Mouse (Mus musculus) liver, embryonic 13.5 days (tissue): ENCODE results near the gene Cacna1c. TPM values are rescaled to one million over a fixed set of nuclear protein-coding genes. Genes with fewer than 3 reads are reported as not detected.
"Not testable (repeated sequence)": the region's sequence is repeated elsewhere in the genome, so short reads cannot be mapped to it uniquely, and the experiment has no call there.

Experiments
- ATAC-seq: fragments of 200-750 bp; cut with Nextera tagmentation; 2 replicates; pipeline ENCODE4 v1.8.0; 2017; ENCODE audit warnings: low read depth, mild to moderate bottlenecking, moderate number of reproducible peaks, moderate library complexity
- DNase-seq: peaks from one replicate; pipeline ENCODE4 v3.0.0; 2022
- H3K27ac ChIP-seq: fragments of 300-500 bp; sonication (generic); 2 replicates; pipeline ENCODE4 v1.5.1; 2015; ENCODE audit warnings: moderate library complexity, mild to moderate bottlenecking, inconsistent platforms
- H3K27me3 ChIP-seq: fragments of 300-500 bp; sonication (generic); 2 replicates; pipeline ENCODE4 v1.6.1; 2015; ENCODE audit warnings: mild to moderate bottlenecking, inconsistent platforms
- H3K36me3 ChIP-seq: fragments of 300-500 bp; sonication (generic); 2 replicates; pipeline ENCODE4 v1.6.1; 2015; ENCODE audit warnings: mild to moderate bottlenecking, inconsistent platforms
- H3K4me1 ChIP-seq: fragments of 300-500 bp; sonication (generic); replicated peaks from 2 replicates; pipeline ENCODE4 v1.6.1; 2015; ENCODE audit warnings: inconsistent platforms
- H3K4me2 ChIP-seq: fragments of 300-500 bp; sonication (generic); 2 replicates; pipeline ENCODE4 v1.6.1; 2015; ENCODE audit warnings: inconsistent platforms, mild to moderate bottlenecking, moderate library complexity
- H3K4me3 ChIP-seq: fragments of 300-500 bp; sonication (generic); replicated peaks from 2 replicates; pipeline ENCODE4 v1.5.1; 2015; ENCODE audit warnings: mild to moderate bottlenecking, inconsistent platforms
- H3K9ac ChIP-seq: fragments of 300-500 bp; sonication (generic); 2 replicates; pipeline ENCODE4 v1.6.1; 2015; ENCODE audit warnings: mild to moderate bottlenecking, inconsistent platforms
- H3K9me3 ChIP-seq: fragments of 300-500 bp; sonication (generic); replicated peaks from 2 replicates; pipeline ENCODE4 v1.6.1; 2016; ENCODE audit warnings: inconsistent platforms
- WGBS: fragments of 180-500 bp; shearing (Covaris S2); methylation state at CpG from one replicate; pipeline ENCODE4 v1.1.7; 2015; ENCODE audit not compliant: insufficient replicate concordance; 5-methylcytosine and 5-hydroxymethylcytosine counted together
- polyA plus RNA-seq: library from polyadenylated mRNA; unstranded; fragments of >200 nt; fragmentation: Nextera tagmentation; extraction: Ambion mirVana; gene quantifications from 2 replicates; pipeline ENCODE4 v1.2.1, GENCODE M21; 2015

Cacna1c gene
- polyA plus RNA-seq, 1 experiment from 2014 or later = 0.25 TPM

GRCm38 (mm10) chr6:119225731-119226130, 29.5 kb upstream of the Cacna1c start:
- Histone ChIP-seq H3K36me3 (no peaks in the 10 kb centered on the region), H3K9ac (no peak overlapping the region), H3K4me1 (no peaks in the 10 kb centered on the region), H3K27me3 (no peaks in the 10 kb centered on the region), H3K9me3 (no peaks in the 10 kb centered on the region), H3K4me2 (no peak overlapping the region), H3K4me3 (no peak overlapping the region), H3K27ac (no peak overlapping the region)
- ATAC-seq (no peak), DNase-seq (no peak)
- 72% methylated on average over 6 of the region's 6 CpGs for WGBS

- H3K4me3 ChIP-seq = no peak overlapping the region
- DNase-seq (no peak), ATAC-seq (no peak)
- no peaks in the 10 kb centered on the region for H3K27me3 ChIP-seq
- H3K4me2 ChIP-seq = no peak overlapping the region
- H3K36me3 ChIP-seq = no peaks in the 10 kb centered on the region
- H3K4me1 ChIP-seq = no peaks in the 10 kb centered on the region
- H3K9ac ChIP-seq = no peak overlapping the region
- H3K27ac ChIP-seq = no peak overlapping the region
- WGBS = 70% methylated on average over 12 of the region's 12 CpGs
- H3K9me3 ChIP-seq = no peaks in the 10 kb centered on the region
These were observed 29.0 kb upstream of the Cacna1c start for GRCm38 (mm10) chr6:119225226-119225625.

- Histone ChIP-seq H3K27ac (no peak overlapping the region), H3K9me3 (no peaks in the 10 kb centered on the region), H3K4me3 (no peak overlapping the region), H3K36me3 (no peaks in the 10 kb centered on the region), H3K9ac (no peak overlapping the region), H3K27me3 (no peaks in the 10 kb centered on the region), H3K4me2 (no peak overlapping the region), H3K4me1 (no peaks in the 10 kb centered on the region)
- WGBS = 72% methylated on average over 13 of the region's 13 CpGs
- ATAC-seq (no peak), DNase-seq (no peak)
These were observed 28.4 kb upstream of the Cacna1c start for GRCm38 (mm10) chr6:119224451-119225195.

GRCm38 (mm10) chr6:119220297-119220696, 24.1 kb upstream of the Cacna1c start:
- ATAC-seq (no peak), DNase-seq (no peak)
- H3K9ac ChIP-seq = no peak overlapping the region
- no peaks in the 10 kb centered on the region for H3K4me1 ChIP-seq
- H3K4me3 ChIP-seq = no peak overlapping the region
- H3K4me2 ChIP-seq = no peak overlapping the region
- no peak overlapping the region for H3K27ac ChIP-seq
- H3K27me3 ChIP-seq = no peaks in the 10 kb centered on the region
- H3K9me3 ChIP-seq = no peaks in the 10 kb centered on the region
- peaks cover 12% of the 10 kb centered on the region for H3K36me3 ChIP-seq
- WGBS = 56% methylated on average over 10 of the region's 10 CpGs

- DNase-seq = no peak
- H3K9ac ChIP-seq = no peak overlapping the region
- H3K36me3 ChIP-seq = peaks cover 21% of the 10 kb centered on the region
- H3K9me3 ChIP-seq = no peaks in the 10 kb centered on the region
- WGBS = 78% methylated on average over 15 of the region's 15 CpGs
- H3K4me1 ChIP-seq = no peaks in the 10 kb centered on the region
- no peaks in the 10 kb centered on the region for H3K27me3 ChIP-seq
- ATAC-seq = no peak
- H3K27ac ChIP-seq = no peak overlapping the region
- H3K4me3 ChIP-seq = no peak overlapping the region
- H3K4me2 ChIP-seq = no peak overlapping the region
These were observed 23.1 kb upstream of the Cacna1c start for GRCm38 (mm10) chr6:119219237-119219870.

- DNase-seq (no peak), ATAC-seq (no peak)
- Histone ChIP-seq H3K27ac (no peak overlapping the region), H3K27me3 (no peaks in the 10 kb centered on the region), H3K36me3 (peaks cover 24% of the 10 kb centered on the region), H3K4me2 (no peak overlapping the region), H3K9ac (no peak overlapping the region), H3K4me1 (no peaks in the 10 kb centered on the region), H3K9me3 (no peaks in the 10 kb centered on the region), H3K4me3 (no peak overlapping the region)
- WGBS = 83% methylated on average over 5 of the region's 5 CpGs
These were observed 22.4 kb upstream of the Cacna1c start for GRCm38 (mm10) chr6:119218591-119218990.

GRCm38 (mm10) chr6:119217661-119218060, 21.4 kb upstream of the Cacna1c start:
- no peaks in the 10 kb centered on the region for H3K9me3 ChIP-seq
- H3K27me3 ChIP-seq = no peaks in the 10 kb centered on the region
- no peak overlapping the region for H3K9ac ChIP-seq
- no peaks in the 10 kb centered on the region for H3K4me1 ChIP-seq
- 35% methylated on average over 4 of the region's 4 CpGs for WGBS
- H3K4me2 ChIP-seq = no peak overlapping the region
- no peak overlapping the region for H3K4me3 ChIP-seq
- peaks cover 34% of the 10 kb centered on the region for H3K36me3 ChIP-seq
- DNase-seq (no peak), ATAC-seq (no peak)
- no peak overlapping the region for H3K27ac ChIP-seq

GRCm38 (mm10) chr6:119215040-119215613, 18.9 kb upstream of the Cacna1c start:
- DNase-seq (no peak), ATAC-seq (no peak)
- Histone ChIP-seq H3K4me2 (no peak overlapping the region), H3K36me3 (peaks cover 37% of the 10 kb centered on the region), H3K9ac (no peak overlapping the region), H3K4me3 (no peak overlapping the region), H3K4me1 (no peaks in the 10 kb centered on the region), H3K27ac (no peak overlapping the region), H3K9me3 (no peaks in the 10 kb centered on the region), H3K27me3 (no peaks in the 10 kb centered on the region)
- WGBS = 85% methylated on average over 10 of the region's 10 CpGs

- Histone ChIP-seq H3K27me3 (no peaks in the 10 kb centered on the region), H3K36me3 (peaks cover 37% of the 10 kb centered on the region), H3K4me1 (no peaks in the 10 kb centered on the region), H3K27ac (no peak overlapping the region), H3K9me3 (no peaks in the 10 kb centered on the region), H3K4me3 (no peak overlapping the region), H3K9ac (no peak overlapping the region), H3K4me2 (no peak overlapping the region)
- WGBS = 75% methylated on average over 6 of the region's 6 CpGs
- DNase-seq (no peak), ATAC-seq (no peak)
These were observed 18.0 kb upstream of the Cacna1c start for GRCm38 (mm10) chr6:119214190-119214589.

GRCm38 (mm10) chr6:119213375-119213774, 17.2 kb upstream of the Cacna1c start:
- ATAC-seq = no peak
- 72% methylated on average over 5 of the region's 5 CpGs for WGBS

GRCm38 (mm10) chr6:119206006-119206405, 9.8 kb upstream of the Cacna1c start:
- not testable (repeated sequence) for H3K27ac ChIP-seq, H3K36me3 ChIP-seq, ATAC-seq, H3K9ac ChIP-seq, H3K4me1 ChIP-seq, H3K4me2 ChIP-seq, H3K9me3 ChIP-seq, H3K4me3 ChIP-seq, DNase-seq, H3K27me3 ChIP-seq
- 80% methylated on average over 7 of the region's 7 CpGs for WGBS

More at GRCm38 (mm10) chr6:119213375-119213774, 17.2 kb upstream of the Cacna1c start:
- Histone ChIP-seq H3K9me3 (no peaks in the 10 kb centered on the region), H3K36me3 (peaks cover 37% of the 10 kb centered on the region), H3K27me3 (no peaks in the 10 kb centered on the region), H3K4me1 (no peaks in the 10 kb centered on the region), H3K4me2 (no peak overlapping the region), H3K9ac (no peak overlapping the region), H3K4me3 (no peak overlapping the region), H3K27ac (no peak overlapping the region)
- no peak for DNase-seq
